Mouse (Mus musculus) lung, postnatal 25 days (tissue): ENCODE data around the gene Hsd17b13.
A peak's percentile ranks its signal among the peaks of the same experiment; 100 is the strongest.

Source experiments
- DNase-seq: peaks from one replicate; pipeline ENCODE4 v3.0.0; 2022; ENCODE audit warnings: low spot score

The Hsd17b13 gene

DNA sequence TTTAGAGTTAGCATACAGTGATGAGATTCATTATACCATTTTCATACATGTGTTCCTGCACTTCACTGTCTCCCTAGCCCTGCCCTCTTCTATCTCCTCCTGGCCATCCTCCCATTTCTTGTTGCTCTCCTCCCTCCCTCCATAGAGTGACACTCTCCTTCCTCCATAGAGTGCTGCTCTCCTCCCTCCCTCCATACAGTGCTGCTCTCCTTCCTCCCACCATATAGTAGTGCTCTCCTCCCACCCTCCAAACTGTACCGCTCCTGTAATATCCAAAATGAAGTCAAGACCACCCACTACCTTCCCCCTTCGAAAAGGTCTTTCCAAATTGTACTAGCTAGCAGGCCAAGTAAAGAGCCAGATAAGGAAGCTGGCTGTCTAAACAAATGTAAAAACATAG is 53.5 kb downstream of the Hsd17b13 start:
- no peak for DNase-seq

DNA sequence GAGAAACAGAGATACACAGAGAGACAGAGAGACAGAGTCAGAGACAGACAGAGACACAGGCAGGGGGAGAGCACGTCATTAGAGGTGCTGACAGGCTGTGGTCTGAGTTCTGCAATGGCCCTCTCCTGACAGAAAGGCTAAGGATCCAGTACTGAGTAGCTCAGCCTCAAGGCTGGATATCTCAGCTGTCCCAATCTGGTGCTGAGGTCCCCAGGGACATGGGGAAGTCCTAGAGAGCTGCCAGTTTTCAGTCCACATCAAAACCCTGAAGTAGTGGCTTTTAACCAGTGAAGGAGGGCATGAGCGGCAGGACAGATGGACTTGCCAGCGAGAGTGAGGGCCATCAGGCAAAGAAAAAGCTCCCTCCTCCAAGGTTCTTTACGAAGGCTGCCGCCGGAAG is 54.1 kb downstream of the Hsd17b13 start:
- DNase-seq: no peak

DNA sequence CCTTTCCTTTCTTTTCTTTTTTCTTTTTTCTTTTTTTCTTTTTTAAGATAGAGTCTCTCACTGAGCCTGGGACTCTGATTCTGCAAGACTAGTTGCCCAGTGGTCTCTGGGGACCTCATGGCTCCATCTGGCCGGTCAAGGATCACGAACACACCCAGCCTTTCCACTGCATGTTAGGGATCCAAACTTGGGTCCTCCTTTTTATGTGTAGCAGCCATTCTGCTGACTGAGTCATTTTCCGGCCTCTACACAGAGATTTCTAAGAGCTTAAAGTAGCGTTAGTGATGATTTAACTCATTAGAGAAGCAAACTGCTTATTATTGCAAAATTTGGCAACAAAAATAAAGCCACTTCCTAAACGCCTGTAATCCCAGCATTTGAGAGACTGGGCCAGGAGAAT is 54.8 kb downstream of the Hsd17b13 start:
- no peak for DNase-seq

DNA sequence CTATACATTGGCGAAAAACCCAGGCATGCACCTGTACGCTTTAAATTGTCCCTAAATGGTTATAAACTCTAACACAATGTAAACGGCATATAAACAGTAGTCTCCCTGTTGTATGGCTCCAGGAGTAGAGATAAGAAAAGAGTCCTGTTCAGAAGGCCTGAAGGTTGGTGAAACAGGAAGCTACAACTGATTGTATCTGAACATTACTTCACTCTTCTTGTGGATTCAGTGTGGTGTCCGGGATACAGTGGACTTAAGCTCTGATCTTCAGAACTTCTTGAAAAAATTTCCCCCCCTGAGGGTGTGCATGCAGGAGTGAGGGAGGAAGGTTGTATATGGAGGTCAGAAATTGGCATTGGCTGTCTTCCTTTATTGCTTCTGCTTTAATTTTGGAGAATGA is 57.7 kb downstream of the Hsd17b13 start:
- DNase-seq: no peak

DNA sequence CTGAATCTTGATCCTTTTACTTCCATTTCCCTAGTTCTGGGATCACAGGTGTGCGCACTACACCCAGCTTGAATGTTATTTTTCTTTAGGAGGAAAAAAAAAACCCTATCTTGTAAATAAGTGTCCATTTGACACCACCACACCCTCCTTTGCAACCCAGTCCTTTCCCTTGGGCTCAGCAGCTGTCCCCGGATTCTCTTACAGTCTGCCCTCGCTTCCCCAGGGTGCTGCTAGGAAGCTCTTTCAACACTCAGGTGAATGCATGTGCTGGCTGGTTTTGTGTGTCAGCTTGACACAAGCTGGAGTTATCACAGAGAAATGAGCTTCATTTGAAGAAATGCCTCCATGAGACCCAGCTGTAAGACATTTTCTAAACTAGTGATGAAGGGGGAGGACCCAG is 59.0 kb downstream of the Hsd17b13 start:
- no peak for DNase-seq

DNA sequence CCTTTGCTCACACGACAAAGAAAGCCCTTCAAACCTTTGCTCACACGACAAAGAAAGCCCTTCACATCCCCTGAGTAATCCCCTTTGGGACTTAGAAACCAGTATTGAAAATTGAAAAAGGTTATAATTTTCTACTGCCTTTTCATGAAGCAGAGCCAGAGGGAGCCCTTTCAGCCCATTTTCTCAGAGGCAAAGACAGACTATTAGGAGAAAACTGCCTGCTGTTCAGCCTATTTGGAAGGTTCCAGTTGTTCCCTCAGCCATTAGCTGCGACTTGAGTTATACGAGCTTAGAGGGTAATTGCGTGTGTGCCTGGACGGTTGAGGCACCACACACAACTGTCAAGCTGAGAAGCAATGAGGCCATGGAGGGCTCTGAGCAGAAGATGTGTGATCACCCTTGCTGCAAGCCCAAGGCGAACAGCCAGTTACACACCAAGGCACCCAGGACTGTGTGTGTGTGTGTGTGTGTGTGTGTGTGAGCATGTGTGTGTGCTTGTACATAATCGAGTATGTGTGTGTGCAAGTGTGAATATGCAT is 59.8 kb downstream of the Hsd17b13 start:
- no peak for DNase-seq

DNA sequence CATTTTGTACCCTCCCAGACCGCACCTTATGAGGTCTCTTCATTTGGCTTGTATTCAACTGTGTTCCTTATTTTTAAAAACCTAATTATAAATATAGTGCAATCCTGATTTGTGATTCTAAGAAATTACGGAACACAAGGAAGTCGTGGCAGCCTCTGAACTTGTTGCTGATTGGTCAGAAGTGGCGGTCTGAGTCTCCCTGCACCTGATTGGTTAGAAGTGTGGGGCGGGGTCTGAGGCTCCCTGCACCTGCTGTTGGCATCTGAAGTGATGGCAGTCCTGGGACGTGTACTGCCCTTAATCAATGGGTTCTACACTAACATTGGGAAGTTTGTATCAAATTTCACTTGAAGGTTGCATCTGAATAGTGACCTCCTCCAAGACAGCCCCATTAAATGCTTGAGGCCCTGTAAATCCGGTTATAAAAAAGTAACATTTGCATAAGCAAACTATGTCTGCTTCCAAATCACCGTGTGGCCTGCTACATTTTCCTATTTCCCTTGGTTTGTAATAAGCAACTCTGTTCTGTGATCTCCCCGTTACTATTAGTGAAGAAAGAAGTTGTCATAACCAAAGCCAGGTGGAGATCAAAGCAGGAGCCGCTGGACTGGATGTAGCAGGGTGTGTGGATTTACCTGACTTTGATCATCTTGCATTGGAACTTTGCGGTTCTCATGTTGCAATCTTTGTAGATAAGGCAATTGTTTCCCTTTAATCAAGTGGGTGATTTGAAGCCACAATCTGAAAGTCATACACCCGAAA is 60.4 kb downstream of the Hsd17b13 start:
- no peak for DNase-seq

DNA sequence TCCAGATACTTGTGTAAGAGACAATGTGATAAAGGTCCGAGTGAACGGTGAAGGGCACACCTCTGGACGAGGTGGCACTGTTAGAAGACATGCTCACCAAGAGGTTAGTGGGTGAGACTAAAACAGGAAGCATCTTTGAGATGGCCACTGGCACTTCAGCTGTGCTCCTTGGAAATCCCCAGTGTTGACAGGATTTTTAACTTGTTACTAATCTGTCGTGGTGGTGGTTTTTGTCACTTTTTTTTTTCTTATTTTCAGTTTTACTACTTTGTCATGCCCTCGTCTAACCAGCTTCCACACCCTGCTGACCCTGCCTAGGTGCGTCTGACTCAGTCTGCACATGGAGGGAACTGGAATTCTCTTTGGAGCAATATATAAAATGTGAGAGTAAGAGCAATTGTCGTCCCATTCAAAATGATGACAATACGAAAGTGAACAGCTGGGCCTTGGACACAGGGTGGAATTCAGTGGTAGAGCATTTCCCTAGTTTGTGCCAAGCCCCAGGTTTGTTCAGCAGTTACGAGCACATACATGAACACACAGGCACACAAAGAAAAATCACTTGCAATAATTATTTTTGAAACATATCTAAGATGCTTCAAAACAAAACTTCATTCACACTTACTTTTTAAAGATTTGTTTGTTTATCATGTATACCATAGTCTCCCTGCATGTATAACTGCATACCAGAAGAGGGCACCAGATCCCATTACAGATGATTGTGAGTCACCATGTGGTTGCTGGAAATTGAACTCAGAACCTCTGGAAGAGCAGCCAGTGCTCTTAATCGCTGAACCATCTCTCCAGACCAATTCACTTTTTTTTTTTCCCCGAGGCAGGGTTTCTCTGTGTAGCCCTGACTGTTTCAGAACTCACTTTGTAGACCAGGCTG is 62.6 kb downstream of the Hsd17b13 start:
- DNase-seq: no peak

DNA sequence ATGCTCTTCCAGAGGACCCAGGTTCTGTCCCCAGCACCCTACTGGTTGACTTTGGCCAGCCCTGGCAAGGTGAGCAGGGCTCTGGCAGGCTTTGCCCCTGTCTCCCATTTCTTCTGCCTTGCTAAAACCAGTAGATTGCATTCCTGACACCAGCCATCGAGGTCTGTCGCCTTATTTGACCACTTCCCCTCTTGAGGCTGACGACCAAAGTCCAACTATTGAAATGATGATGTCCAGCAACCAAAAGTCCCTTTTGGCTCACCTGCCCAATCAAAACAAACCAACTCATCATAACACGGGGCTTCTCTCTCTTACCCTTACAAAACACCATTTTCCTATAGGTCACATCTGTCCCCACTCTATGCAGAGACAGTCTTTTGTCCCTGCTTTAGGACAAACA is 64.1 kb downstream of the Hsd17b13 start:
- DNase-seq: no peak

DNA sequence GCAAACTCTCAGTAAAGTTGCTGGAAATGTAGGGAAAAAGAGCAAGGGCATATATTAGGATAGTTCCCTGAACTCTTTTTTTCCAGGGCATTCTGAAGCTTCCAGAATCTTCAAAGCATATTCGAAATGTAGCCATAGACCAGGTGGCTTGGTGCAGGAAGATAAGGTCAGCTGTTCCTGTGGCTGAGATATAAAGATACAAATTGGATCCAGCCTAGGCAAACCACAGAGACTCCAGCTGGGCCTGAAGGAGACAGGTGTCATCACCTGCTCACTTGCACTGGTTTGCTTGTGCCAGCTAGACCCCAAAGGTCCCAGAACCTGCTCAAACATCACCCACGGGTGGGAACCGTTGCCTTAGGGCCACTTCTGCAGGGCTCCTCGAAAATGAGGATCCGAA is 65.7 kb downstream of the Hsd17b13 start:
- no peak for DNase-seq

DNA sequence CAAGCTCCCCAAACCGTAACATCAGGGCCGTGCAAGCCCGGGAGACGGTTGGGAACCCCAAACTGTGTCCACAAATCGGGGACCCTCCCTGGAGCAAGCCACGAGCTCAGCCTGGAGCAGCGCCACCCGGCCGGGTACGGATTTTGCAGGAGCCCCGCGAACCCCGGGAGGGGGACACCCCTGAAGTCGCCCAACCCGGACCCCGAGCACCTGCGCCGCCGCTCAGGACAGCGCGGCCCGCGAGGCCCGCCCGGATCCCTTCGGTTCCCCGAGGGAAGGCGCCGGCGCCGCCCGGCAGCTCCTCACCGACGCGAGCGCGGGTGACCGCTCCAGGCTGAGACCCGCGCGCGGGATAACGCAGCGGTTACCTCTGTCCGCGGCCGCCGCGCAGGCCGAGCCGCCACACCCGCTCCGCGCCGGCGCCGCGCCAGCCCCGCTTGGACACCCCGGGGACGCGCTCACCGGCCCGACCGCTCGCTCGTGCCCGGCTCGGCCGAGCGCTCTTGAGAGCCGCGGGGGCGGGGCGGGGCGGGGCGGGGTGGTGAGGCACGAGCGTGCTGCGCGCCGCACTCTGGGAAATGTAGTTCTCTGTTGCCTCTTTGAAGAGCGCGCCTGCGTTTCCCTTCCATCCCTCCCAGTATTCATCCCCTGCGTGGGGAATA is 66.3 kb downstream of the Hsd17b13 start, which contains the start of gene Klhl8:
Gene Klhl8, minus strand, starts transcription at position 512 of the 662 bp plus-strand sequence.
- peak; percentile 88 for DNase-seq

DNA sequence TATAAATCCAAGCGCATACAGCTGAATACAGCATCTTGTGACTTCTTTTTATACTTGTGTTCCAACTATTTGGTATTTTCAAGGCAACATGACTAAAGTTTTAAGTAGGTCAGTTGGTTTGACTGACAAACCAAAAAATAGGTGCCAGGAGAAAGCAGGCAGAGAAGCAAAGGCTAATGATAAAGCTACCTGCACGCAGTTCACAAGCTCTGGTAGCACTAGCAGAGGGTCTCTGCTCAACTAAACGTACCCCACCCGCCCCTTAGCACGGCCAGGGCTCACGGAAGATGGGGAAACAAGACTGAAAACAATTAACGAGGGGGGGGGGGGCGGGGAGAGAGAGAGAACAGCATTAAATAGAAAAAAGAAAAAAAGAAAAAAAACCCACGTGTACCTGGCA is 67.1 kb downstream of the Hsd17b13 start:
- DNase-seq: no peak

DNA sequence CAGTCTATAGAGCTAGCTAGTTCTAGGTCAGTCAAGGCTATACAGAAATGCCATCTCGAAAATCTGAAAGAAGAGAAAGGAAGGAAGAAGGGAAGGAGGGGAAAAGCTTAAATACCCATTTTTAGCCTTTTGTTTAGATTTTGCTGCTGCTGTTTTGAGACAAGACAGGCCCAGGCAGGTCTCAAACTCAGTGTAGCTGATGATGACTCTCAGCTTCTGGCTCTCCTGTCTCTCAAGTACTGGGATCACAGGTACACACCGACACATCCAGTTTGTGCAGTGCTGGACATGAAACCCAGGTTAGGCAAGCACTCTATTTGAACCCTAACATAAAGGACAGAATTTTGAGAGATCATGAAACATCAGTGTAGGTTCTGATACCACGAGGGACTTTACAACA is 67.7 kb downstream of the Hsd17b13 start:
- DNase-seq: no peak

DNA sequence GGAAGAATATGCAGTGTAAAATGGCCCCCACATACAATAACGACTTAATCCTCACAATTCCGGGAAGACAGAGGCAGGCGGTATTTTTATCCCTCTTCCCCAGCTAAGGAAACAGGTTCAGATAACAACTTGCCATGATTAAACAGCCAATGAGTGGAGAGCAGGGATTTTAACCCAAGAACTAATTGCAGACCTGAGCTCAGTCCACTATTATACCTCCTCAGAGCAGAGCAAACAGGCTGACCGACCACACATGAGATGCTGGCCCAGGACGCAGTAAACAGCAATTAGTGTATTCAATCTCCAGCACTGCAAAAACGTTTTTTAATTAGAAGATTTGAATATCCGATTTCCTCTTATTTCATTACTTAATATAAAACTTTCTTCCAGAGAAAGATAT is 68.4 kb downstream of the Hsd17b13 start:
- DNase-seq: no peak

DNA sequence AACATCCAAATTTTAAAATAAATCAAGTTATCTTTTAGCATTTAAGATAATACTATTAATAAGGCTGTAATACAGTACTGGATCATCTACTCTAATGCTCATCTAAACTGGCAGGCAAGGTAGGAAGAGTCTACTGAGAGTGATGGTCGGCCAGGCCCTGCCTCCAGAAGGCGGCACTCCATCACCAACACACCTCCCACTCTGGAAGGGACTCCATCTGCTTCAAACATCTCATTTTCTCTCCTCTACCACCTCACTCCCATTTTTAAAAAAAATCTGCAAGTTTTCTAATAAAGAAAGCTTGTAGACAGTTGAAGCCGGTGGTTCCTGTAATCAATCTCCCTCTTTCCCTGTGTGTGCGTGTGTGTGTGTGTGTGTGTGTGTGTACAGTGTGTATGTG is 69.4 kb downstream of the Hsd17b13 start:
- no peak for DNase-seq

DNA sequence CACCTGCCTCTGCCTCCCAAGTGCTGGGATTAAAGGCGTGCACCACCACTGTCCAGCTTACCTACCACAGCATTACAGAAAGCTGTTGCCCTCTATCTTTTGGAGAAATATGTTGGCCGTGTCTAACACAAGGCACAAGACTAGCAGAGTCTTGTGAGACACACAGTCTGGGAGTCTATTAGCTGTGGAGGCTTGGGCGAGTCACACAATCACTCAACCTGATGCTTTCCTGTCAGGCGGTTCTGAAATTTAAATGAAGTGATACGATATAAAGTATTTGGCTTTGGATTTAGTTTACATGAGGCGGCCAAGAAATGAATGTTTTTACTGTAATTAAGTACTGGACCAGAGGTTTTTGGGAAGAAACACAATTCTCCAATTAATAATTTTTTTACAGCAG is 71.0 kb downstream of the Hsd17b13 start:
- no peak for DNase-seq
